Mouse (Mus musculus): ENCODE measurements around the gene Rdx.

The Rdx gene

DNA sequence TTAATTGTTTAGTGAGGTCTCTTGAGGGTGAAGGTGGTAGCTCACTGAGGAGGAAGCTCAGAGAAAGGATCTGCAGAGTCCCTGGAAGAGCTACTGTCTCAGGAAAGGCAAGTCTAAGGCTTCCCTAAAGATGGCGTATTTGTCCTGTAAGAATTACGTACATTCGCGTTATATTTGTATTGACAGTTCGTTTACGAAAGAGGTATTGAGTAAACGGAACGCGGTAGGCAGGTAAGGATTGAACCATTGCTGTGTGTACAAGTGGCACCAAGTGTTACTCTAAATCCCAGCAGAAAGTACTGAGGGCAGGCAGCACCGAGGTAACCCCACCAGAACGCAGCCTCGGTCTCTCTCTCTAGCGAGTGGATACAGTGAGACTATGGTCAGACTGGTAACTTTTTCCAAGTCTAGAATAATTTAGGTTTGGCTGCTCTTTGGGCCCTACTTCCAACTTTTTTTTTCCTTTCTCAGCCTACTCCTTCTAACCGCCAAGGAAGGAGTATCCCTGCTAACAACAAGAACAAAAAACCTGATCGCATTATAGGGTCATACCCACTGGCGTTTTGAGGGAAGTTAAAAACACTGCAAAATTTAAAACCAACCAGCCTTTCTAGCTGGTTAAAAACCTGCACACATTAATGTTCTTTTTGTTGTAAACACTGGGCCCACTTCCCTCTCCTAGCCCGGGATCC lies at the start of gene Rdx:
TSS of gene Rdx (plus strand) at position 45 of the 692 bp plus-strand sequence.
- peak; percentile 40 for DNase-seq (ENCODE audit: low spot score)

DNA sequence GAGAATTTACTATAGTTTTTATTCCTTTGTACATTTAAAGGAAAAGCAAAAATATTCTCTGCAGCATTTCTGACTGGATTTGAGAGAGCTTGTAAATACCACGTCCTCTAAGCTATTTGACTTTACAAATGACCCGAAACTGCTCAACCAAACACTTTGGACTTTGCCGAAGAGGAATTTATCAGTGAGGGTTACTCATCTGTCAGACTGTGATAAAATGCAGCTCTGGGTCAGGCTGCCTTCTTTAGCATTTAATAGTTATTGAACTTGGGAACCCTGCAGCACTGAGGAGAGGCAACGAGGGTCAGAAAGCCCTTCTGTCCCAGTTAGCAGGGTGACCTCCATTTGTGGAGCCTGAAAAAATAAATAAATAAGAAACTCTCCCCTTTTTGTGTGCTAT lies 43.5 kb upstream of the Rdx start:
- DNase-seq (ENCODE audit: low spot score), result no peak

DNA sequence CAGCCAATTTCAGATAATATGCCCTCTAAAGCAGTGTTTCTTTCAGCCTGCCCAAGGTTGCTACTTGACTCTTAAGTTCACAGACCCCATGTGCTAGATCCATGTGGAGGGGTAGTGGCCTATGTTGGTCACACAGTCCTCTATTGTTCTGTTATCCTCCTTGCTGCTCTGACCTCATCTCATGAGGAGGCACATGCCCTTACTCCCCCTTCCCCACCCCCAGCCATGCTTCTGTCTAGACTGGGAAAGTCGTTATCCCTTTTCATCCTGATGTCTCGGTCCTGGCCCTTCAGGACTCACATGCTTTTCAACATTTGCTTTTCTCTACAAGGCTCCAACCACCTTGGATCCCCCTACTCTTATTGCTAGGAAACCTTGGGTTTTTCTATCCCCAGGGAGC lies 39.6 kb upstream of the Rdx start:
- DNase-seq (ENCODE audit: low spot score), result peak; percentile 47

DNA sequence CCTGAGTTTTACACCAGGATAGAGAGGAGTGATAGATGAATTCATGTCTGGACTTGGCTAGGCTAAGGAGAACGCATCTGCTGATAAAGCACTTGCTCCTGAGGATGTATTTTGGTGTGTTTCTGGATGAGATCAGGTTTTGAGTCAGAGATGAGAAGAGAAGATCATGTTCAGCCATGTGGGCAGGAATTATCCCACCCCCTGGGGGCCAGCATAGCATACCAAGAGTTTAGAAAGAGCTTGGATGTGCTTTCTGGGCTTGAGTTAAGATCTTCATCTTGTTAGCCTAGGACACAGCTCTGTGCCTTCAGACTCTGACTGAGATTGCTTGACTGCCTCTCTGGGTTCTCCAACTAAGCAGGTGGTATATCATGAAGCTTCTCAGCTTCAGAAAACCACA lies 38.5 kb upstream of the Rdx start:
- no peak for DNase-seq (ENCODE audit: low spot score)

DNA sequence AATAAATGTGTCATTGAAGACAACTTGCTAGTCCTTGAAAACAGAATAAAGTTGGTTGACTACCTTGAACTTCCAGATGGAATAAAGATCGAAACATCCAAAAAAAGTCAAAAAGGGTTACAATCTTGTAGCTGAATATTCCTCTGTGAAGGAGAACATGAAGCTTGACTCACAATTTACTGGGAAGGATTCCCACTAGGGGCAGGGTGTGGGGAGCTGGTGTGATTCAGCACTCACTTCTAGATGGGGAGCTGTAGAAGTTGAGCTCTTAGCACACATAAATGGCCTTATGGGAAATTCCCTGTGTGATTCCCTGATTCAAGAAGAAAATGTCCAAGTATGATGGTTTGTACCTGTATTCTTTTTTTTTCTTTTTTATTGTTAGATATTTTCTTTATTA lies 34.7 kb upstream of the Rdx start:
- no peak for DNase-seq (ENCODE audit: low spot score)

DNA sequence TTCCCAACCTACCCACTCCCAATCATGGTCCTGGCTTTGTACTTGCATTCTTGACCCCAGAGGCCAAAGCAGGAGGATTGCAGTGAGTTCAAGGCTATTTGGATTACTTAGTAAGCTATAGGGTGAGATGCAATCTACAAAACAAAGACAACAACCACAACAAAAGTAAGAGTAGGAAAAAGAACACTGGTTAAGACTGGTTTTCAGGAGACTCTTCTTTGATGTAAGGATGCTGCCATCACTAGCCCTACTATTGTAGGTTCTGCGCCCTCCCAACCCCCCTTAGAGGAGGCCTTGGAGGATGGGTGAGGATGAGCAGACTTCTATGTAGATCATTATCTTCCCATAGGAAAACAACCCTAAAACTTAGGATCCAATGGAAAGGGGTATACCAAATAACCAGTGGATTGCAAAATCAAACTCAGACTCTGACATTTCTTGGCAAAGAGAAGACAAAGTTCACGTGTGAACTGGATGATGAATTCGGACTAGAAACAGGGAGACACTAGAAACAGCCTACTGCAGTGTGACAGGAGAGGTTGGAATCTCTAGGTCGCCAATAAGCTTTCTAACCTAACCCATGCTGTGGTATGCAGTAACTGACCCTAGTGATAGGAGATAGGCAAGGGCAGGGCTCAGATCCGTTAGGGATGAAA lies 34.1 kb upstream of the Rdx start:
- DNase-seq (ENCODE audit: low spot score), result no peak

DNA sequence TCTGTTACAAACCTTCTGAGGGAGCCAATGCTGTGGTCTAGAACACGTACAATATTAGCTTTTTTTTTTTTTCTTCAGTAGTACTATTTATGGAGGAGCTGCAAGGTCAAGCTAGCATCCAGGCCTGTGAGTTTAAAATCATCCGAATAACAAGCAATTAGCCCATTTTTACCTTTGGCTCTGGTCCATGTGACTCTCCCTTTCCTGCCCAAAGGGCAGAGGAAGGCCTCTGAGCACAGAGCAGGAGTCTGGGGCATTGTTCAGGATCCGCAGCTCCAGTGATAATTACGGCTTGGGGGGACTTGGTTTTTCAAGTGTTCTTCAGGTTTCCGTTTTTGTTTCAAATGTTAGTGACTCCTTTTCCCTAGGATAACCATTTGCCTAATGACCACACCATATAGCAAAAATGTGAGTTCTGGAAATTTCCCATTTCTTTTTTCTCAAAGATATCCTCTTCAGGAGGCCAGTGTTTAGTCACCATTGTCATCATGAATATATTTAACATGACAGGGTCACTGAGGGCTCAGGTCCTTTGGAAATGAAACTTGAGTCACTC lies 33.0 kb upstream of the Rdx start:
- DNase-seq (ENCODE audit: low spot score), result no peak

DNA sequence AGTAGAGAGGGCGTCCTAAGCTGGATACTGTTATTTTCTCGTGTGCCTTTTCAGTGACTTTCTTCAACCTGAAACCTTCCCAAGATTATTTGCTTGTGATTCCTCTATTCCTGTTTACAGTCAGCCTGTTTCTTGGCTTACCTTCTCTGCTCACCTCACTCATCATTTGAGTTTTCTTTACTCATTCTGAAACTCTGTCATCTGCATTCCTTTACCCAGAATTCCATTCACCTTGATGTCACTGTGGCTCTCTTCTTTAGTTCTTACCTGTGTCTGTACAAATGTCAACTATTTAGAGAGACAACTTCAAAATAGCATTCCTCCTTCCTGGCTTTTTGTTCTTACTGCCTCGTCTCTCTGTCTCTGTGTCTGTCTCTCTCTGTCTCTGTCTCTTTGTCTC lies 29.9 kb upstream of the Rdx start:
- DNase-seq (ENCODE audit: low spot score), result no peak

DNA sequence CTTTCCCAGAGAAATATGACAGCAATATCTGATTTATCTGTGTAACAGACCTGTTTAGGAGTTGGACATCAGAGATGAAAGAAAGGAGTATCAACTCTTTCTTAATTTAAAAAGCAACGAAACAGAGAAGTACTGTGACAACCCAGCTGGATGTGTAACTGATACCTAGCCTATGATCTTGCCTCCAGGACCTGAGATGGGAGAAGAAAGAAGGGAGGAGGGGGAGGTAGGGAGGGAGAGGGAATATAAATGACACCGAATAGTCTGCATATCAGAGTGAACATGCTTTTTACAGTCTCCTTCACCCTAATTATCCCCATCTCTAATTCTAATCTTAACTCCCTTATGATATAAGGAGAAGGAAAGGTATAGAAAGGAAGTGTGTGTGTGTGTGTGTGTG lies 29.1 kb upstream of the Rdx start:
- DNase-seq (ENCODE audit: low spot score), result no peak

DNA sequence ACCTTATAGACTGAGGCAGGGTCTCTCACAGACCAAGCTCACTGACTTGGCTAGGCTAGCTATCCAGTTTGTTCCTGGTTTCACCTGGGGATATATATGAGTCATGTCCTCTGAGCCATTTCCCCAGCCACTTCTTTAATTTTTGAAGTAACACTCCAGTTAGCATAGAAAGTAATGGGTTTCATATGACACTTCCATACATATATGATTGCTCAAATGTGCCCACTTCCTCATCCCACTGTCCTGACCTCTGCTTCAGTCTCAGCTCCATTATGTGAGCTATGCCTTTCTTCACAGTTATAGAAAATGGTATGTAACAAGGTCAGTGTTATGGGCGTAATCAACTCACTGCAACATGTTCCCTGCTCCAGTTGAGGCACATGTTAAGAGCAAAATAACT lies 28.5 kb upstream of the Rdx start:
- no peak for DNase-seq (ENCODE audit: low spot score)

DNA sequence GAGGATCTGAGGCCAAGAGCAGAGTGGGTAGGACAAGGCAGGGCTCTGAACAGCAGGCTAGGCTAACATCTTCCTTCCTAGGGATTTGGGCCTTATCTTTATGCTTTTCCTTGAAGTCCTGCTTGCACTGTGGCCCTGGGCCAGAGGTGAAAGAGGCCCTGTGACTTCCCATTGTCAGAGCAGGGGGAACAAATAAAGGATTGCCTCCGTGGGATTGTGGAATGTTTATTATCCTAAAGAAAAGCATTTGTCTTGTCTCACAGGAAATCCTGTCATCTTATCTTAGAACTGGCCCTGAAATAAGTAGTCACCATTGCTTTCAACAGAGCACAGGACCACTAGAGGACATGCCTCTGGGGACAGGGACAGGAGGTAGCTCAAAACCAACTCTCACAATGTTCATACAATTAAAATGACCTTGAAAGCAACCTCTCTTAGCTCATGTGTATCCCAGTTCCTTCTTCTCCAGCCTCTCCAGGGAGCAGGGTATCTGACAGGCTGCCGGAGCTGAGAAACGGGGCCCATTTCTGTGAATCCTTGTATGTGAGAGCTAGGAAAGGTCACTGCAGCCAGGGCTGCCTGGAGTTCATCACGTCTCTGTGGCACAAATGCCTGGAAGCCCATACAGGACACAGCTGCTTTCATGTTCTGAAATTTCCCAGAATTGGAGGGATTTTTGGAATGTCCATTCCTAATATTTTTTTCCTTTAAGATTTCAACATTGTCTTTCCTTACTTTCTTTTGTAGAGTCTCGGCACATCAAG lies 19.5 kb upstream of the Rdx start:
- DNase-seq (ENCODE audit: low spot score), result no peak

DNA sequence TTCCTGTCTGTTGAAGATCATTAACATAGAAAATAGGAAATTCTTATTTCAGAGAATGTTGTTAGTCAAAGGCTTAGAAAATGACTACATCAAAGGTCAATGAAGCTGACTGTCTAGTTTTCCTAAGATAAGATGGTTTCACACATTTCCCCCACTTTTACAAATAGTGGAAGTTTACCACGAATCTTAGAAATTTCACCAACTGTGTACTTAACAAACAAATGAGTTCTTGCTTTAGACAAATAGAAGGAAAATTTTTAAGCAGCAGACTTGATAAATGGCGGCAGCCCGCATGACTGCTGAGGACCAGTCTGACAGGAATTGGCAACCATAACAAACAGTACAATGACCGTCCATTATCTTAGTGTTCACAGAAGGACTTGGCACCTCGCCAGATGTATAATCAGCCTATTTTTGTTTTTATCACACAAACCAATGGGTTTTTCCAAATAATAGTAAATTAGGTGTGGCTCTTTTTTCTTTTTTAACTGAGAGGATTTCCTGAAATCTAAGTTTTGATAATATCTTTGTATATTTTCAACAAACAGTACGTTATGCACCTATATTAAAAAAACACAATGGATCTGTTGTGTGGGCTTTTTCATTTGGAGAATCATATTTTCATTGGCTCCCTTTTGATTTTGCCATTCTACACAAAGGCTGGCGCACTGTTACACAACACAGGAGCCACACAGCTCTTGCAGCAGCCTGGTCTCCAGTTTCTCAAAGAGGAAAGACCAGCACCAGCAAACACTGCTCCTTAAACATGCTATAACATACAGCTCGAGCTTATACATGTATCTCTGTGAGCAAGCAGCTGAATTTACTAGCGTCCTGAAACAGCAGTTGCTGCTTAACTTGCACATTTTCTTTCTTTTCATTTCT lies 18.2 kb upstream of the Rdx start:
- DNase-seq (ENCODE audit: low spot score), result no peak

DNA sequence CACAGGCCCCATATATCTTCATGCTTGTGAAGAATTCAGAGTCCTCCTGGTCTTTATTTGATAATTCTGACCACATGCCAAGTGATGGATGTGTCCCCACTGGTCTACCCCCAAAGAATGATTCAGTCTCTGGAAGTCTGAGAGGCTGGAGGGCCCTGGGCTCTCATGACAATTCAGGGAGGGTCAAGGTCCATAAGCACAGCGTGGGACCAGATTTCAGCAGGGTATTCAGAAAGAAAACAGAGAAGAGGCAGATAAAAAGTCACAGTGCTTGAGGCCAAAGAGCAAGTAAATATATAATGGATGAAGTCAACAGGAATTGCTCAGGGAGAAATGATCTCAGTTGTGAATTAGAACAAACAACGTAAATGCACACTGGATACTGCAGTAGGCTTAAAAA lies 15.5 kb upstream of the Rdx start:
- DNase-seq (ENCODE audit: low spot score), result no peak

DNA sequence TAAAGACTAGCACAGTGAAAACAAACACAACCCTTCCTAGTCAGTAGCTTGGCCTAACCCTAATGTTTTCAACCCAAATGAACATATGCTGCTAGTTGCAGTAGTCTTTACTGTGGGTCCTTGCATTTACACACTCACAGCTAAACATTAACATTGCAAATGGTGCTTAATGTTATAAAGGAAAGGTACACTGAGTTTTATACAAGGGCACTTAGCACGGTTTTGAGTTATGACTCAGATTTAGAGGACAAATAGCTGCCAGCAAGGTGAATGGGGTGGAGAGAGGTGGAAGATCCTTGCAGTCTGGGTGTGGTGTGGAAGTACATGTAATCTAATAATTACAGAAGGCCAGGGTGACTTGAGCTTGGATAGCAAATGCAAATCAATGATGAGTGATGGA lies 9.5 kb upstream of the Rdx start:
- DNase-seq (ENCODE audit: low spot score), result no peak

DNA sequence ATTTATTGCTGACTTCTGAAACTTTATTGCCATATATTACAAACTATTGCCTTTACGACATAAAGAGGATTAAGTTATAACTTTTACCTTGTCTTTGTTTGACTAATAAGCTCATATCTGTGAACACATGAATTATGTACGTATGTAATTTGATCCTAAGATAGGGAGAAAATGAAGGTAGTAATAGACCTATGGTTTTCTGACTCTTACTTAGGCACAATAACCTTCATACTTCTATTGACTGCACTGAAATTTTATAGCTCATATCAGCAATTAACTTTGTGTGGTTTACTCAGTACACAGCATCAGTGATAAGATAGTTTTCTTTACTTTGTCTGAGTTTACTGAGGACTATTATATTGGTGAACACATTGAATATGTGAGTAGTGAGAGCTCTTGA lies 5.3 kb upstream of the Rdx start:
- DNase-seq (ENCODE audit: low spot score), result no peak

DNA sequence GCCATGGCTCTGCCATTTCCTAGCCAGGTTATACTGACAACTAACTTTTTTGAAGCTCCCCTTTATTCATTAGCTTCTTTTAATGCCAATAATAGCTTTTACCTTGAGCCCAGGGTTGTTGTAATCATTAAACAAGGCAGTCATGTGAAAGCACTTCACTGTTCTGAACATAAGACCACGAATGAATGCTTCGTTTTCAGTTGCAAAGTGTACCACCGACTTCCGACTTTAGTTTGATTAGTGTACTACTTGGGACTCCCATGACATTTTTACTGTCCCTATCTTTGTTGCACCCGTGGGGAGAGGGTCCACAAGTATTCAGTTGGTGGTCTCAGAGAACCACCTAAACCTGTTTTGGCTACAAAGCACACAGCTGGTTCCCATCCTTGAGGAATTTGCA lies 287 bp upstream of the Rdx start:
- no peak for DNase-seq (ENCODE audit: low spot score)

DNA sequence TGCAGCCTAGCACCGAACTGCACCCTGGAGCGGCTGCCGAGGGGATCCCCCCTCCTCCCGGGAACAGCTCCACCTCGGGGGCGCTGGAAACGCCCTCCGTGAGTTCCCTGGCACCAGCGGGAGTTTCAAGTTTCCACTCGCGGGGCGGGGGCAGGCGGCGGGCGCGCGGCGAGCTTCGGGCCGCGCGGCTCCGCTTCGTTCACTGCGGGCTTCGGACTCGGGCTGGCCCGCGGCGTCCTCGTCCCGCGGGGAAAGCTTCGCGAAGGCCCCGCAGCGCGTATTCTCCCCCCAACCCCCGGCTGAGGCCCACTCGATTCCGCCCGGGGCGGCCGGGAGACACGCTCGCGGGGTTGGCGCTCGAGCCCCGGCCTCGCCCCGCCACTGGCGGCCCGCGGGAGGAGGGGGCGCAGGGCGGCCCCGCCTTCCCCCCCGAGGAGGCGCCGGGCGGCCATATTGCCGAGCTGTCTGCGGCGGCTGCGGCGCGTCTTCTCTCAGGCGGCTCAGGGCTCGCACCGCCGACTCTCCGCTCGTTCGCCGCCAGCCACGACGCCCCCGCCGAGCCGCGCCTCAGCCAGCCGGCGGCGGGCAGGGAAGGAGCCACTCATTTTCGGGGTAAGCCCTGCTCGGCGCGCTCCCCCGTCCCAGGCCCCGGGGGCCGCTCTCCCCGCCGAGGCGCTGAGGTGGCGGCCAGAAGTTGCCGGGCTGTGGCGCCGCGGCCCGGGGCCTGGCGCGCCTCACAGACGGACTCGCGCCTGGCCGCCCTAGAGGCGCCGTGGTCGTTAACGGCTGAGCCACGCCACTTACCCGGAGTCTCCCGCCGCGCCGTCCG lies 1.1 kb downstream of the Rdx start:
- DNase-seq (ENCODE audit: low spot score), result peak; percentile 87

DNA sequence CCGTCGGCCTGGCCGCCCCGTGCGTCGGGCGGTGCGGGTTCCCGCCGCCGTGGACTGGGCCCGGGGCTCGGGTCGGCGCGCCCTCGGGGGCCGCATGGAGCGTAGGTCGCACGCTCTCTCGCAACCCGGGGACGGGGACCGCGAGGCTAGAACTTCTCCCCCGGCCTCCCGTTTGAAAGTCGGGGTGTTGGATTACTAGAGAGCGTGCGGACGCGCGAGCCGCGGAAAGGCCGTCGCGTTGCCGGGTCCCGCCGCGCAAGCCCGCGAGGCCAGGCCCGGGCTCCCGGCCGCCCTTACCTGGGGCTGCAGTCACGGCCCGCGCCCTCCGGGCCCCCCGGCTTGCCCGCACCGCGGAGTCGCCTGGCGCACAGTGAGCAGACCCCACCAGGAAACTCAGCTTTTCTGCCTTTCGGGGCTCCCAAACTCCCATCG lies 1.7 kb downstream of the Rdx start:
- DNase-seq (ENCODE audit: low spot score), result peak; percentile 81

DNA sequence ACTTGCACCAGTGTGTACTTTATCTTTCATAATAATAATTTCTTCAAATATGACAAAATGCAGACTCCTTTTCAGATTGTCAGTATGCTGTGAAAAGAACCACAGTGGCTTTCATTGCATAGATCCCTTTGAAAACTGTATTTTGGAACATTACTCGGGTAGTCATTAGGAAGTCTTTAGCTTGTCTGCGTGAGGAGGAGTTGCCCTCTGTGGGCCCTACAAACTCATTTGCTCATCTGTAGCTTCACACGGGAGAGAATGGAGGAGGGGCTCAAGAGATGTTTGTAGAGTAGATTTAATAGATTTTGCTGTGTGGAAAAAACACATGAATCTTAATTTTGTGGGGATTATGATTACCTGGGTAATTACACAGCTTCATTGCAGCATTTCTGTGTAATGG lies 2.6 kb downstream of the Rdx start:
- DNase-seq (ENCODE audit: low spot score), result no peak

DNA sequence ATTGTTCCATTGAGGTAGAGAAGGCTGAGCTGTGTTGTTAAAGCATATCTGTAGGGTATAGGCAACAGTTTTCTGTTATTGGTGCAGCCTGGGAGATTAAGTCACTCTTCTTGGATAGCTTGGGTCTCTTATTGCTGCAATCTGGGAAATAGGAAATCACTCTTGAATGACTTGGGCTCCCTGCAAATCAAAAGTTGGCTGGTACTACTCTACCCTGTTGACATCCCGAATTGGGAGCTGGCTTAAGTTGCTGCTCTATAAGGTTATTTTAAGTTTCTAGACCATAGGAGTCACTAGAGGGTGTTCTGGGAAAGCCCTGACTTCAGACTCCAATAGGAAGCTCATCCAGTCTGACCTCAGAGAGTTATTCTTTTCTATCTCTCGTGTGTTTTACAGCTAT lies 3.4 kb downstream of the Rdx start:
- DNase-seq (ENCODE audit: low spot score), result no peak

DNA sequence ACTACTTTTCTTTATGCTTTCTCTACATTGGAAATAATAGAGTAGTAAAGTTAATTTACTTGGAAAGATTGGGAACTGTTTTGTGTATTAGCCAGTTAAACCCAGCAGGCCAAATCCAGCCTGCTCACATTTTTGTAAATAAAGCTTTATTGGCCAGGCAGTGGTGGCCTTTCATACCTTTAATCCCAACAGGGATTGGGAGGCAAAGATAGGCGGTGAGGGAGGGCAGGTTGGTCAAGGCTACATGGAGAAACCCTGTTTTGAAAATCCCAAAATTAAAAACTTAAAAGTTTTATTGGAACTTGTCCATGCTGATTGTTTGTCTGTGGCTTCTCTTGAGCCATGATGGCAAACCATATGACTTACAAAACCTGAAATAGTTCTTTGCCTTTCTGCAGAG lies 5.2 kb downstream of the Rdx start:
- DNase-seq (ENCODE audit: low spot score), result no peak
